Mouse (Mus musculus) forebrain, postnatal 0 days (tissue): ENCODE results near the gene Olfr955. TPM values are rescaled to one million over a fixed set of nuclear protein-coding genes. Genes with fewer than 3 reads are reported as not detected.

Experiments
- ATAC-seq: fragments of 200-750 bp; cut with Nextera tagmentation; 2 replicates; pipeline ENCODE4 v1.8.0; 2017; ENCODE audit warnings: mild to moderate bottlenecking, moderate library complexity
- DNase-seq: peaks from one replicate; pipeline ENCODE4 v3.0.0-alpha.2; 2015
- H3K27ac ChIP-seq: fragments of 300-500 bp; sonication (generic); 2 replicates; pipeline ENCODE4 v1.5.1; 2014; ENCODE audit warnings: low read depth, mild to moderate bottlenecking, antibody characterized with exemption, low read length, moderate library complexity, mixed read lengths
- H3K27me3 ChIP-seq: fragments of 300-500 bp; sonication (generic); 2 replicates; pipeline ENCODE4 v1.6.1; 2014; ENCODE audit warnings: mild to moderate bottlenecking, low read length, mixed read lengths; ENCODE audit not compliant: insufficient read depth
- H3K36me3 ChIP-seq: fragments of 300-500 bp; sonication (generic); 2 replicates; pipeline ENCODE4 v1.6.1; 2014; ENCODE audit warnings: mild to moderate bottlenecking, moderate library complexity; ENCODE audit not compliant: insufficient read depth
- H3K4me1 ChIP-seq: fragments of 300-500 bp; sonication (generic); 2 replicates; pipeline ENCODE4 v1.6.1; 2014; ENCODE audit warnings: antibody characterized with exemption; ENCODE audit not compliant: insufficient read depth
- H3K4me2 ChIP-seq: fragments of 300-500 bp; sonication (generic); 2 replicates; pipeline ENCODE4 v1.6.1; 2014; ENCODE audit warnings: low read depth, mild to moderate bottlenecking, moderate library complexity
- H3K4me3 ChIP-seq: fragments of 300-500 bp; sonication (generic); 2 replicates; pipeline ENCODE4 v1.5.1; 2014; ENCODE audit warnings: low read depth, low read length, mixed read lengths
- H3K9ac ChIP-seq: fragments of 300-500 bp; sonication (generic); 2 replicates; pipeline ENCODE4 v1.6.1; 2014; ENCODE audit warnings: mild to moderate bottlenecking
- H3K9me3 ChIP-seq: fragments of 300-500 bp; sonication (generic); 2 replicates; pipeline ENCODE4 v1.6.1; 2016; ENCODE audit warnings: low read length
- CTCF ChIP-seq: sonication (generic); IDR thresholded peaks from 2 replicates; pipeline ENCODE4 v1.5.1; 2016; ENCODE audit warnings: antibody characterized with exemption, control low read depth, low read depth
- WGBS: fragments of 180-500 bp; shearing (Covaris S2); extraction: QIAGEN DNeasy Blood & Tissue Kit; methylation state at CpG from one replicate; pipeline ENCODE4 v1.1.7; 2014; 5-methylcytosine and 5-hydroxymethylcytosine counted together
- polyA plus RNA-seq: library from polyadenylated mRNA; unstranded; fragments of >200 nt; fragmentation: Nextera tagmentation; extraction: Ambion mirVana; gene quantifications from 2 replicates; pipeline ENCODE4 v1.2.1, GENCODE M21; 2015
- total RNA-seq: library from RNA; depleted of rRNA; stranded (reverse); fragments of >200 nt; gene quantifications from 2 replicates; pipeline ENCODE4 v1.2.3, GENCODE M21; 2014; rRNA removed

Olfr955 gene
- total RNA-seq, result not detected in 2 replicates
- polyA plus RNA-seq, result not detected in 2 replicates

DNA sequence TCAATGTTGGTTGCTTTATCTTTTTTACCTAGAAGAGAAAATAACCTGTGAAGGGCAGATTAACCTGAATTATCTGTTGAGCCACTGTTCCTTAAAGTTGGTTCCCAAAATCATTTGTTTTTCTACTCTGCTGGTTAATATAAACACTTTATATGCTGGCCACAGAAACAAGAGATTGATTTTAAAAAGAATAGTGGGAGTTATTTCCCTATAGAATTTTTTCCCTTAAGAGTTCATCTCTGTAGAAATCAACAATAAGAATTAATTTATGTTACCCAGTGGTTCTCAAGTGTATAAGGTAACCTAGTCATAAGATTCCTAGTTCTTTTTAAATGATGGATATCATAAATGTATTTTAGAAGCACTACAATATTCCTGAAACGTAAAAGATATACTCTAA, at the start of gene Olfr955:
Gene Olfr955, minus strand, starts transcription at position 101 of the 400 bp plus-strand sequence.
- Histone ChIP-seq H3K36me3 (no peaks in the 10 kb centered on the region), H3K27me3 (no peaks in the 10 kb centered on the region), H3K4me3 (no peak within 1 kb of the TSS), H3K9me3 (no peaks in the 10 kb centered on the region), H3K4me2 (no peak within 1 kb of the TSS), H3K9ac (no peak within 1 kb of the TSS), H3K4me1 (no peaks in the 10 kb centered on the region), H3K27ac (no peak within 1 kb of the TSS)
- no peak for DNase-seq
- WGBS, result 59% methylated on average over 1 of the region's 1 CpGs
- no peak for TF ChIP-seq CTCF
- no peak for ATAC-seq

DNA sequence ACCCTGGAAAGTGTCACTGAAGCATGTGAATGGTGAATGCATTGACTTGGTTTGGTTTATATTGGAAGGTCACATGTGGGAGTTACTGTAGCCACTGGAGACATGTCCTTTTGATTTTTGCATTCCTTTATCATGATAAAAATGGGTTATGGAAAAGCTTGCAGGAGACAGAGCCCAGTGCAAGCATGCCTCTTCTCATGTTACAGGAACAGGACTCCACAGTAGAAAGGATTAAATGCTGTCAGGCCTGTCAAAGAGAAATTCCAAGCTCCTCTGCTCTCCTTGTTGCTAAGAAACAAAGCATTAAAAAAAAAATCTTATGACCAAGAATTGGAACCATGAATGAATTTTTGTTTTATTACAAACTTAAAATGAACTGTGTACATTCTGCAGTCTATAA, 46.9 kb upstream of the Olfr955 start:
- ATAC-seq, result no peak
- Histone ChIP-seq H3K36me3 (no peaks in the 10 kb centered on the region), H3K4me1 (no peaks in the 10 kb centered on the region), H3K9ac (no peak overlapping the region), H3K4me2 (no peak overlapping the region), H3K27me3 (no peaks in the 10 kb centered on the region), H3K4me3 (no peak overlapping the region), H3K9me3 (no peaks in the 10 kb centered on the region), H3K27ac (no peak overlapping the region)
- DNase-seq, result no peak
- TF ChIP-seq CTCF, result no peak

DNA sequence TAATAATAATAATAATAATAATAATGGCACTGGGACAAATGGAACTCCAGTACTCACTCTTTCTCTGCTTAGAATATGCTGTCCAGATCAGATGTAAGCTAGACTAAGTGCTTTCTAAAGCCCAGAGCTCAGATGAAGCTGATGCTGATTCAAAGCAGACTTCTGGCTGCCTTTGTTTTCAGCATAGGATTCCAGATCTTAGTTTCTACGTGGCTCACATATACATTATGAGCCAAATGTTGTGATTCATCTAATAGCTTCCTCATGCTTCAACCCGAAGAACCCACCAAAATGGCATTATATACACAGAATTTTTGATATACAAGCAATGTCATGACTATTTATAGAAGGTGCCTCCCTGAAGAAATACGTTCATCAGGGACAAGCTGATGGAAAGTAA, 43.8 kb upstream of the Olfr955 start, which contains the start of gene Olfr957:
Gene Olfr957, minus strand, starts transcription at position 279 of the 400 bp plus-strand sequence.
- DNase-seq, result no peak
- no peaks in the 10 kb centered on the region for H3K27me3 ChIP-seq
- H3K4me2 ChIP-seq, result no peak within 1 kb of the TSS

DNA sequence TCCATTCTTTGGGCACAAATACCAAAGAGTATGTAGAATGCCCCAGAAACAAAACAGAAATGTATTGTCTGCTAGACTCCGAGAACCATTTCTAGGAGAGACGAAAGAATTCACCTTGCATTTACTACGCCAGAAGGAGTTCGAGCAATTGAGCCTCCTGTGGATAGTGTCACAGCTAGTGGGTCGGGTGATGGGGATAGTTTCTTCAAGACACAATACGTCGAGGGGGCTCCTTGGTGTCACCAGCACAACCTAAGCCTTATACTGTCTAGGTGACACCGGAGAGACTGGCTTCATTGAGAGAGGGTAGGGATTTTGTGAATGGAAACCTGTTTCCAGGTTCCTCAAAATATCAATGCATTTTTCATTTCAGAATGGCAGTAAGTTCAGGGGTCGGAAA, 37.7 kb upstream of the Olfr955 start:
- 78% methylated on average over 9 of the region's 9 CpGs for WGBS
- no peak for TF ChIP-seq CTCF
- no peaks in the 10 kb centered on the region for H3K9me3 ChIP-seq
- ATAC-seq, result peak; percentile 8; the same call in 1 of the 2 replicates
- no peak overlapping the region for H3K4me2 ChIP-seq
- no peak for DNase-seq
- no peak overlapping the region for H3K9ac ChIP-seq
- H3K27ac ChIP-seq, result no peak overlapping the region
- H3K4me3 ChIP-seq, result no peak overlapping the region
- no peaks in the 10 kb centered on the region for H3K4me1 ChIP-seq
- H3K27me3 ChIP-seq, result no peaks in the 10 kb centered on the region
- no peaks in the 10 kb centered on the region for H3K36me3 ChIP-seq

More for the DNA sequence above, 43.8 kb upstream of the Olfr955 start, which contains the start of gene Olfr957:
- H3K4me1 ChIP-seq, result no peaks in the 10 kb centered on the region
- H3K9ac ChIP-seq, result no peak within 1 kb of the TSS
- no peak for ATAC-seq
- H3K9me3 ChIP-seq, result no peaks in the 10 kb centered on the region
- H3K36me3 ChIP-seq, result no peaks in the 10 kb centered on the region
- H3K4me3 ChIP-seq, result no peak within 1 kb of the TSS
- WGBS, result 60% methylated on average over 3 of the region's 3 CpGs
- no peak for TF ChIP-seq CTCF
- H3K27ac ChIP-seq, result no peak within 1 kb of the TSS

DNA sequence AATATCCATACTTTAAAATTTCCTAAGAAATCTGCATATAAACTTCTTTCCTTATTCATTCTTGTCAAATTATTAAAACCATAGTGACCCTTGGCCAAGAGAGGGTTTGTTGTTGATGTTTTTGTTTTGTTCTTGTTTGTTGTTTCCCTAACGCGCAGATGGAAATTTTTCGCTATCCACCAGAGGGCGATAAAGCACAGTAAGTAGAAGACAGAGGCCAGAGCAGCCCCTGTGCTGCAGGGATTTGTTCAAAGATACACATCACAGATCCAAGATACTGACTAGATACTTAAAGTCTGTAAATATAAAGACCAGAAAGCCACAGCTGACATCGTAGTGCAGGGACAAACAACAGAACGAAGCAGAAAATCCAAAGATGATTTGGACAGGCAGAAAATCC, 37.3 kb upstream of the Olfr955 start:
- H3K4me1 ChIP-seq, result no peaks in the 10 kb centered on the region
- no peak overlapping the region for H3K27ac ChIP-seq
- ATAC-seq (peak; percentile 88), DNase-seq (peak; percentile 87)
- peak; percentile 89 for TF ChIP-seq CTCF
- WGBS, result 14% methylated on average over 6 of the region's 6 CpGs
- H3K4me2 ChIP-seq, result no peak overlapping the region
- H3K9ac ChIP-seq, result no peak overlapping the region
- H3K4me3 ChIP-seq, result no peak overlapping the region
- H3K27me3 ChIP-seq, result no peaks in the 10 kb centered on the region
- H3K9me3 ChIP-seq, result no peaks in the 10 kb centered on the region
- H3K36me3 ChIP-seq, result no peaks in the 10 kb centered on the region

DNA sequence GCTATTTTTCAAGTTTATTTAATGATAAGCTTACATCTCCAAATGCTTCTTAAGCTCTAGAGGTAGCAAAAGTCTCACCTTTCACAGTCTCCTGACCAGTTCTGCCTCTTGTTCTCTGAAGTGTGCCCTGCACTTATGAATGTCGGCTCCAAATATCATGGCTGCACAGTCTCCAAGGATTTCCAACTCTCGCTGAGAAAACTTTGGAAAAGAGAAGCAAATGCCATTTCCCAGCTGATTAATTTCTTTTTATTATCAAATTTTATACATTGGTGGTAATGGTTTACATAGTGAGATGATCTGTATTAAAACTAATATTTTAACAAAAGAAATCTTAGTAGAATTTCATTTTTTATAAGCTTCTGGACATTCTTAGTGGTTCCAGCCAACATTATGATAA, 22.2 kb upstream of the Olfr955 start, which contains the start of gene Olfr44:
Gene Olfr44, minus strand, starts transcription at position 101 of the 400 bp plus-strand sequence.
- Histone ChIP-seq H3K9ac (no peak within 1 kb of the TSS), H3K27ac (no peak within 1 kb of the TSS), H3K4me3 (no peak within 1 kb of the TSS), H3K27me3 (no peaks in the 10 kb centered on the region), H3K4me2 (no peak within 1 kb of the TSS), H3K4me1 (no peaks in the 10 kb centered on the region), H3K36me3 (no peaks in the 10 kb centered on the region), H3K9me3 (no peaks in the 10 kb centered on the region)
- no peak for DNase-seq
- ATAC-seq, result no peak
- 97% methylated on average over 2 of the region's 2 CpGs for WGBS
- no peak for TF ChIP-seq CTCF

DNA sequence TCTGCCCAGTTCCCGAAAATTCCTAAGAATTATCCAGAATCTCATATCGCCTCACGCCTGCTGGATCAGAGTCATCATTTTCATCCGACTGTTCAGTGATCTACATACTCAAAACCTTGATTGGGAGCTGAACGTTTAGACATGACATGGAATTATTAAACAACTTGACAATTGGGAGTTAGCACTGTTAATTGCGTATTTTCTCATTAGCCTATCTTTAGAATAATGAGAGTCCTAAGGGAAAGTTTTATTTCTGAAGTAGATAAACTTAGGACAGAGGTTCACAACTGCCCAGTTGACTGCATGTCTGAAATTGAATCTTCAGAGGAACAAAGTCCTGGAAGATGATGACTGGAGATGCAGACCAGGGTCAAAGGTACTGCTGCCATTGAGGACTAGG, 15.3 kb downstream of the Olfr955 start, which contains the start of gene Olfr954:
Gene Olfr954, plus strand, starts transcription at position 301 of the 400 bp plus-strand sequence.
- WGBS, result 88% methylated on average over 6 of the region's 6 CpGs
- H3K36me3 ChIP-seq, result no peaks in the 10 kb centered on the region
- no peak for TF ChIP-seq CTCF
- H3K27me3 ChIP-seq, result no peaks in the 10 kb centered on the region
- H3K4me2 ChIP-seq, result no peak within 1 kb of the TSS
- no peak within 1 kb of the TSS for H3K27ac ChIP-seq
- ATAC-seq (no peak), DNase-seq (no peak)
- no peak within 1 kb of the TSS for H3K9ac ChIP-seq
- no peaks in the 10 kb centered on the region for H3K4me1 ChIP-seq
- H3K9me3 ChIP-seq, result no peaks in the 10 kb centered on the region
- H3K4me3 ChIP-seq, result no peak within 1 kb of the TSS
